Mouse (Mus musculus) embryonic facial prominence, embryonic 13.5 days (tissue): ENCODE results near the gene Rab5a. TPM values are rescaled to one million over a fixed set of nuclear protein-coding genes. Genes with fewer than 3 reads are reported as not detected.

ENCODE experiments used
- ATAC-seq: fragments of 200-750 bp; cut with Nextera tagmentation; 2 replicates; pipeline ENCODE4 v1.8.0; 2017; ENCODE audit warnings: low read depth; ENCODE audit not compliant: insufficient number of reproducible peaks, insufficient read depth, low FRiP score, low TSS enrichment
- H3K27ac ChIP-seq: fragments of 300-500 bp; sonication (generic); 2 replicates; pipeline ENCODE4 v1.5.1; 2015; ENCODE audit warnings: moderate library complexity, mild to moderate bottlenecking, inconsistent platforms
- H3K27me3 ChIP-seq: fragments of 300-500 bp; sonication (generic); 2 replicates; pipeline ENCODE4 v1.6.1; 2015; ENCODE audit warnings: mild to moderate bottlenecking, inconsistent platforms
- H3K36me3 ChIP-seq: fragments of 300-500 bp; sonication (generic); 2 replicates; pipeline ENCODE4 v1.6.1; 2015; ENCODE audit warnings: mild to moderate bottlenecking, inconsistent platforms
- H3K4me1 ChIP-seq: fragments of 300-500 bp; sonication (generic); 2 replicates; pipeline ENCODE4 v1.6.1; 2015; ENCODE audit warnings: inconsistent platforms
- H3K4me2 ChIP-seq: fragments of 300-500 bp; sonication (generic); 2 replicates; pipeline ENCODE4 v1.6.1; 2015; ENCODE audit warnings: moderate library complexity, mild to moderate bottlenecking, inconsistent platforms
- H3K4me3 ChIP-seq: fragments of 300-500 bp; sonication (generic); 2 replicates; pipeline ENCODE4 v1.5.1; 2015; ENCODE audit warnings: mild to moderate bottlenecking, inconsistent platforms
- H3K9ac ChIP-seq: fragments of 300-500 bp; sonication (generic); 2 replicates; pipeline ENCODE4 v1.6.1; 2015; ENCODE audit warnings: mild to moderate bottlenecking, inconsistent platforms
- H3K9me3 ChIP-seq: fragments of 300-500 bp; sonication (generic); 2 replicates; pipeline ENCODE4 v1.6.1; 2016; ENCODE audit warnings: inconsistent platforms
- WGBS: fragments of 180-500 bp; shearing (Covaris S2); methylation state at CpG from one replicate; pipeline ENCODE4 v1.1.7; 2015; ENCODE audit warnings: mixed read lengths; 5-methylcytosine and 5-hydroxymethylcytosine counted together
- polyA plus RNA-seq: library from polyadenylated mRNA; unstranded; fragments of >200 nt; fragmentation: Nextera tagmentation; extraction: Ambion mirVana; gene quantifications from 2 replicates; pipeline ENCODE4 v1.2.1, GENCODE M21; 2015

The Rab5a gene
- polyA plus RNA-seq, 1 experiment from 2014 or later = 81.9 TPM

DNA sequence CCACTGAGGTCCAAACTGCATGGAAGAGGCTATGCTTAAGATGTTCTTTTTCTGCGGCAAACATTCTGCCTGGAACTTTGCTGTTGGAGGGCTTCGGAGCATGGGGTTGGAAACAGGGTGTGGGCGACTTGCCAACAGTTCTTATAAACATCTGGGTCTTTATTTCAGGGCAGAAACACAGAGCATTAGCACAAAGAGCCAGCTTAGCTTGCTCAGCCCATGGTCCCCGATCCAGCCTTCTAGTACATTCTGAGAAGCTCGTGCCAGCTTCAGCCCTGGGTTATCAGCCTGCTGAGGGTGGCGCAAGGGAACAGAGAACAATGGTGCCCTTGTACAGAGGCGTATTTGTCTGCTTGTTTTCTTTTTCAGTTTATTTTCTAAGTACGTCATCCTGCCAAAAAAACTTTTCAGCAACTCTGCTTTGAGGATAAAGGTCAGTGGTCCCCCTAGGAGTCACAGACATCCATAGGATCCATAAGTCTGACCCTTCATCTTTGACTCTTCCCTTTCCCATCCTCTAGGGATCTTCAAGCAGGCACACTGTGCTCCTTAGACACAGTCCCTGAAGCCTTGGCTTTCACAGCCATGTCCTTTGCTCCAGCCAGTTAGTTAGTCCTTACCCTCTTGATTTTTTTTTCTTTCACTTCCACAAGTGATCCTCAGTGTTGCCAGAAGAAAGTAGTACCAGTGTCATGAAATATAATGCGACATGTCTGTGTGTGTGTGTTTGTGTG, 64.7 kb downstream of the Rab5a start:
- Histone ChIP-seq H3K9ac (no peak overlapping the region), H3K27ac (peak overlapping the region; percentile 76)

DNA sequence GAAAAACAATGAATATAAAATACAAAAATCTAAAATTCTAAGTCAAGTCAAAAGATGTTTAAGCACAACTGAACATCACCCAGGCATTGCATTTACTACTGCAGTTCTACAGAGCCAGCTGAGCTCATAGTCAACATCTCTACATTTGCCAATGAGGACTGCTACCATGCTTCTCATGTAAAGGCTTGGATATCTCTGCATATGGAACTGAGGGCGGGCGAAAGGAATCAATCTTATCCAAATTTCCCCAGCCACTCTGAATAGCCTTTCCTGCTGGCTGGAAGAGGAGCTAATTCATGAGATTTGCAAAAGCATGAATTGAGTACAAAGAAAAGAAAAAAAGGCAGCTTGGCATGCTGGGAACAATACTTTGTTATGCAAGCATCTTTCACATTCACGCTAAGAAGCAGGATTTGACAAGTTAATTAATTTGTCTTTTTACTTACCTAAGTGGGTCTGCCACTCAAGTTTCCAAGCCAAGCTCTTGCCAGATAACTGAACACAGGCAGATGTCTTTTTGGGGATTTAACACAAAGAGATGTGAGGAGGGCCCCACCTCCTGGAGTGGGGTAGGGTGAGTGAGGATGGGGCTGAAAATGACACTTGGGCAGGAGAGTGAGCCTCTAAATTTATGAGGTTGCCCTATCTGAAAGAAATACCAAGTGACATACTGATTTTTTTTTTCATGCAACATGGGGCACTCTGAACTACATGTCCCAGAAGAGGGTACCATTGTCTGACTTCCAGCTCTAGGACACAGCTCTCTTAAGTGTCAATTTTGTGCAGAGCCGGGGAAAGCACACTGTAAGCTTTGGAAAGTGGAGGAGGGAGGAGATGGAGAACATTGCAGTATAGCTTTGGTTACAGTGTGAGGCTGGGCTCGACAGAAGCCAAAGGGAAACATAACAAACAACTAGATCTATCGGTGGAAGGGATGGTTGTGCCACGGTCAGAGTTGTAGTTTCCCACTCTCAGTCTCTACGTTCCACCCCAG, 72.6 kb downstream of the Rab5a start:
- no peaks in the 10 kb centered on the region for H3K36me3 ChIP-seq
- H3K9ac ChIP-seq = no peak overlapping the region
- no peaks in the 10 kb centered on the region for H3K9me3 ChIP-seq
- no peak overlapping the region for H3K4me3 ChIP-seq
- H3K4me2 ChIP-seq = no peak overlapping the region
- no peaks in the 10 kb centered on the region for H3K4me1 ChIP-seq
- H3K27ac ChIP-seq = no peak overlapping the region
- ATAC-seq = no peak
- 69% methylated on average over 8 of the region's 8 CpGs for WGBS
- H3K27me3 ChIP-seq = no peaks in the 10 kb centered on the region

More for the DNA sequence above, 64.7 kb downstream of the Rab5a start:
- Histone ChIP-seq H3K36me3 (no peaks in the 10 kb centered on the region), H3K4me3 (no peak overlapping the region), H3K4me1 (peaks cover 6% of the 10 kb centered on the region; the same call in 1 of the 2 replicates), H3K4me2 (no peak overlapping the region), H3K9me3 (no peaks in the 10 kb centered on the region), H3K27me3 (no peaks in the 10 kb centered on the region)
- no peak for ATAC-seq
- WGBS = 50% methylated on average over 9 of the region's 9 CpGs

DNA sequence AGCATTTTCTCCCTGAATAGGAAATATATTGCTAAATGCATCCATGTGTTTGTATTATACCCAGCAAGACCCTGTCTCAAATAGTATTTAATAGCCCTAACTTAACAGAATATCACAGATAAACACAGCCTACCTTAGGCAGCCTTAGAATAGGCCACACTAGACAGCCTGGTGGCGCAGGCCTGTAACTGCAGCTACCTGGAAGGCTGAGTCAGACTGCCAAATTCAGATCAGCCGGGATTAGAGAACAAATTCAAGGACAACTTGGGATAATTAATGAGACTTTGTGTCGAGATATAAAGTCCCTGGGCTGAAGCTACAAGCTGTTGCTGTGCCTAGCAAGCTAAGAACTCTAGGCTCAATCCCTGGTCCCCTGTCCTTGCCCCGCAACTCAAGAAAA, 75.1 kb downstream of the Rab5a start:
- H3K27ac ChIP-seq = no peak overlapping the region
- no peak overlapping the region for H3K9ac ChIP-seq
- no peaks in the 10 kb centered on the region for H3K27me3 ChIP-seq
- no peak overlapping the region for H3K4me3 ChIP-seq
- no peaks in the 10 kb centered on the region for H3K9me3 ChIP-seq
- 75% methylated on average over 4 of the region's 4 CpGs for WGBS
- no peak for ATAC-seq
- H3K36me3 ChIP-seq = no peaks in the 10 kb centered on the region
- no peaks in the 10 kb centered on the region for H3K4me1 ChIP-seq
- H3K4me2 ChIP-seq = no peak overlapping the region

DNA sequence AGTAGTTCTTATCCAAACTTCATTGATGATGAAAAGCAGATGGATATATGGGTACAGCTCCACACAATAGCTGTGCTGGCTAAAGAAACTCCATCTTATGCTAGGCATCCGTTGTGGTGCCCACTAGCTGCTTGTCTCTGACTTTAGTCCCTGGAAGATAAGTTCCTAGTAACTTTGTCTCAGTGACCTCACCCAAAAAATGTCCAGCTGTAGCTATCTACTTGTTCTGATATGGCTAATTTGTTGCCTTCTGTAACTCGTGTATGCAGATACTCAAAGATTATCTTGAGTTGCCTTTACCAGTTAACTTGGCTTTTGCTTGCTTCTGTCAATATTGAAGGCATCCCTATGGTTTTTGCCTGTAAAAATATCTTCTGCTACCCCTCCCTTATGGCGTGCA, 75.8 kb downstream of the Rab5a start:
- 79% methylated on average over 3 of the region's 3 CpGs for WGBS
- Histone ChIP-seq H3K4me1 (no peaks in the 10 kb centered on the region), H3K27ac (no peak overlapping the region), H3K36me3 (no peaks in the 10 kb centered on the region), H3K9me3 (no peaks in the 10 kb centered on the region), H3K27me3 (no peaks in the 10 kb centered on the region), H3K4me2 (no peak overlapping the region), H3K9ac (no peak overlapping the region), H3K4me3 (no peak overlapping the region)
- ATAC-seq = no peak

Other genes with a start within 250 kb of the Rab5a start
- gene Efhb, start 15.9 kb upstream of the Rab5a start, polyA plus RNA-seq = 0.39 and 0.48 TPM in 2 replicates
- gene Pp2d1, start 60.2 kb downstream of the Rab5a start, polyA plus RNA-seq = 0.22 and 0.31 TPM in 2 replicates
- 3.7 and 5.1 TPM in 2 replicates for gene Kat2b, start 87.6 kb downstream of the Rab5a start, polyA plus RNA-seq
- gene Sgo1, start 210.1 kb downstream of the Rab5a start, polyA plus RNA-seq = 37.7 and 43.8 TPM in 2 replicates